Mouse (Mus musculus): ENCODE measurements around the gene Mdm2. TPM values are rescaled to one million over a fixed set of nuclear protein-coding genes. Genes with fewer than 3 reads are reported as not detected.
"Not testable (repeated sequence)": the region's sequence is repeated elsewhere in the genome, so short reads cannot be mapped to it uniquely, and the experiment has no call there.

Mdm2 gene
- total RNA-seq (2021): 10 to 100 TPM; 53.4 to 57.5 TPM

DNA sequence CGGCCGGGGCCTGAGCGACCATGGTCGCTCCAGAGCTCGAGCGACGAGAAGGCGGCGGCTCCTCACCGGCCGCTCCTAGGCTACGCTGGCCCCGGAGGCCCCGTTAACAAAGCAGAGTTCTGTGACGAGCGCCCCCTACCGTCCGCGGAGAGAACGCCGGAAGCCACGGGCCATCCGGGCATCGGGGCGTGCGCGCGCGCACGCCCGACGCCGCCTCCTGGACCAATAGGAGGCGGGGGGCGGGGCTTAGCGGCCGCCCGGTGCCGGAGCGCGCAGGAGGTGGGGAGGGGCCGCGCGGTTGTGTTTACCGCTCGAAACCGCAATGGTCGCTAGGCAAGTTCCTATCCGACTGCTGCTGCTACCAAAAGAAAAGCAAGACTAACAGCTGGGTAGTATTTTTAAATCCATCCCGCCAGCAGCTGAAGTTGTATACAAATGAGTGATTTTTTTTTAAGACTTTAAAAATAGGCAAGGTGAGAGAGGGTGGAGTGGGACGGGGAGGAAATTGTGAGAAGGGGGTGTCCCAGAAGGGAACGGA is at the start of gene Mdm2:
Mdm2 (minus strand) TSS at position 155 of the 538 bp plus-strand sequence.
- intact Hi-C loops (cut with DNase I): loop anchor here (2.0 kb wide), 1 partner anchor 34 kb away; no protein-coding TSS in a partner anchor

DNA sequence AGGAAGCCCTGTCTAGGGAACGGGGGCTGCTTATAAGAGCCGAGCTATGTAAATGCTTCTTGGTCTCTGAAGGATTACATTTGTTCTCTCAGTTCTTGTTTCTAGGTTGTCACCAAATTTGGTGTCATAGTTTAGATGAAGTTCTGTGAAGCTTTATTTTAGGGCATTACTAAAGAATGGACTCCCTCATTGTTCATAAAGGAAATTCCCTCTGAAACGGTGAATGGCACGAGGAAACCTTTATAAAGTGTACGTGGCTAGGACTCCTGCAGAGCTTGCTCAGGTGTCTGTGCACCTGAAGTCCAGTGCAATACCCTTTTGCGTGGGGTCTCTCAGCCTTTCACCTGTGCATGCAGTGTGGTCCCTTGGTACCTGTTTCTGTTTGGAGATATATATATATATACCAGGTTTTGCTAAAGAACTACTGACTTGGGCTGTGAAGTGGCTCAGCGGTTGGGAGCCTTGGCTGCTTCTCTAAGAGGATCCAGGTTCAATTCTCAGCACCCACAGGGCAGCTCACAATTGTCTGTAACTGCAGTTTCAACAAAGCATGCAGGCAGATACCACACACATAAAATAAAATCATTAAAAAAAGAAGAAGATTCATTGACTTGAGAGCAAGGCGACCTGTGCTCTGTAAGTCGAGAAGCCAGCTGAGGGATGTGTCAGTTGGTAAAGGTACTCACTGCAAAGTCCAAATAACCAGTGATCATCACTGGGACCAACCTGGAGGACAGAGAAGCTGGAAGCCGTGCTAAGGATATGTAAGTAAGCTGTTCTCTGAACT is 49.5 kb upstream of the Mdm2 start:
- intact Hi-C loops (cut with DNase I): no loop called here
- DNase-seq (ENCODE audit: low spot score in 2 of 2): no peak

More for the DNA sequence above, at the start of gene Mdm2:
- peak; percentile 96 to 97 for DNase-seq (ENCODE audit: low spot score in 2 of 2)

DNA sequence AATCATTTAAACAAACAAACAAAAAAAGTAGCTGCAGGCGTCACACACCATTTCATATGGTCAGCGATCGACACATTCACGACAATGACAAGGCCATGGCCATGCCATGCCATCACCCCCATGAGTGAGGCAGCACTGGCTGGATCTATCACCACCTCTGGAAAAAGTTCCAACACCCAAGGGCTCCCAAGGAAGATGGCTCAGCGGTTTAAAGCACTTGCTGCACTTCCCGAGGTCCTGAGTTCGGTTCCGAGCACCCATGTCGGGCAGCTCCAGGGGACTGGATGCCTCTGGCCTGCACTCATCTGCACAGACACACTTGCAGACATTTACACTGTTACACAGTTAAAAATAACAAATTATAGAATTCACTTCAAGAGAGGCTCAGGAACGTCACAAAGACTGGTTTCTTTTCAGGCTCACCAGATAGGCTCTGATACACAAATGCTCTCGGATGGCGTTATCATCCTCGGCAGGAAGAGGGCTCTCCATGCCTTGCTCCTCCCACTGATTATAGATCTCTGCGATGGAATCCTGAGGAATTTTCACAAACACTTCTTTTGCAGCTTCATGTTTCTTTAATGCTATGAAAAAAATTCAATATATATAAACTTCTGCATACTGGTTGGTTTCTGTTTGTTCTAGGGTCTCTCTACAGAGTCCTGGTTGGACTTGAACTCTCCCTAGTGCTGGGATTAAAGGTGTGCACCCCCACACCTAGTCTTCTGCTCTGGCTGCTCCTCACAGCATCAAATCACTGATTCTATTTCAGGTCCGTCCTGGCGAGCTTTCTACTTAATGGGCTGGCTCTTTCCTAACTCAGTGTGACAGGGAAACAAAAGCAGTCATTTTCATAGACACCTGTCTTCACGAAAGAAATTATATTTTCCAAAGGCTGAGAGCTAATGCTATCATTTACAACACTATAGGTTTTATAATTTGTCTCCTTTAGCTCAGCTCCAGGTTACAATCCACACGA is 48.5 kb upstream of the Mdm2 start:
- DNase-seq (ENCODE audit: low spot score in 2 of 2): no peak
- intact Hi-C loops (cut with DNase I): no loop called here

GRCm38 (mm10) chr10:117758344-117758743 is 47.8 kb upstream of the Mdm2 start:
- DNase-seq (ENCODE audit: low spot score in 2 of 2); intact Hi-C loops (cut with DNase I): not testable (repeated sequence)

DNA sequence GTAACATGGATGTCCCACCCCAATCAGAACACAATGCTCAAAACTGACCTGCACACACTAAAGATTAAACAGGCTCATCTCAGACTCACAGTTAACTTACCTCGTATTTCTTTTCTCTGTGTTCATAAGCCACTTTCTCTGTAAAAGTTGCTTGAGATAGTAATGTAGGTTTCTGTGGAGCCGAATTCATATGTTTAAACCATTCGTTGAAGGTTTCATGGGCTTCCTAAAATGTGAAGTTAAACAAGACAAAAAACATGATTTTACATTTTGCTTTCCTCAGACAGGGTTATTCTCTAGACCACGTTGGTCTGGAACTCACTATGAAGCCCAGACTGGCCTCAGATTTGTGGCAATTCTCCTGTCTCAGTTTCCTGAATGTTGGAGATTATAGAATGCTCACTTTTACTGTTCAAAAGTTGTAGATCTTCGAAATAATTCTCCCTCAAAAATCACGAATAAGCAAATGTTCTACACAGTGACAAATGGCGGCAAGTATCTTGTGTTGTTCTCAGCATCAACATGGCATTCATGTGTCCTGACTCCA is 47.3 kb upstream of the Mdm2 start:
- intact Hi-C loops (cut with DNase I): no loop called here

GRCm38 (mm10) chr10:117757259-117757658 is 46.7 kb upstream of the Mdm2 start:
- intact Hi-C loops (cut with DNase I): no loop called here
- DNase-seq (ENCODE audit: low spot score in 2 of 2): no peak

More for the DNA sequence above, 47.3 kb upstream of the Mdm2 start:
- no peak for DNase-seq (ENCODE audit: low spot score in 2 of 2)

DNA sequence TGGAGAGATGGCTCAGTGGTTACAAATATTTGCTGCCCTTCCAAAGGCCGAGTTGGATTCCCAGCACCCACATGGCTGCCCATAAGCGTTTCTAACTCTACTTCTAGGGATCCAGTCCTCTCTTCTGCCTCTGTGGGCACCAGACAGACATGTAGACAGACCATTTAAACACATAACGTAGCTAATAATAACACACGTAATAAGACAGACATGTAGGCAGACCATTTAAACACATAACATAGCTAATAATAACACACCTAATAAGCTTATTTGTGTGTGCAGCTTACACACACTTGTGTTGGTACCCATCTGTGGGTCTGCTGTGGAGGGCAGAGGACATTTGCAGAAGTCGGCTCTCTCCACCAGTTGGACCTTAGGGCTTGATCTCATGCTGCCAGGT is 46.2 kb upstream of the Mdm2 start:
- no peak for DNase-seq (ENCODE audit: low spot score in 2 of 2)
- intact Hi-C loops (cut with DNase I): no loop called here

GRCm38 (mm10) chr10:117755799-117756467 is 45.4 kb upstream of the Mdm2 start:
- DNase-seq (ENCODE audit: low spot score in 2 of 2): no peak
- intact Hi-C loops (cut with DNase I): no loop called here

- no peak for DNase-seq (ENCODE audit: low spot score in 2 of 2)
- intact Hi-C loops (cut with DNase I): no loop called here
Observed at GRCm38 (mm10) chr10:117755086-117755798, 44.7 kb upstream of the Mdm2 start.

- DNase-seq (ENCODE audit: low spot score in 2 of 2): no peak
- intact Hi-C loops (cut with DNase I): no loop called here
Observed at GRCm38 (mm10) chr10:117754609-117754940, 44.0 kb upstream of the Mdm2 start.

GRCm38 (mm10) chr10:117753711-117754608 is 43.4 kb upstream of the Mdm2 start:
- no peak for DNase-seq (ENCODE audit: low spot score in 2 of 2)
- intact Hi-C loops (cut with DNase I): no loop called here

DNA sequence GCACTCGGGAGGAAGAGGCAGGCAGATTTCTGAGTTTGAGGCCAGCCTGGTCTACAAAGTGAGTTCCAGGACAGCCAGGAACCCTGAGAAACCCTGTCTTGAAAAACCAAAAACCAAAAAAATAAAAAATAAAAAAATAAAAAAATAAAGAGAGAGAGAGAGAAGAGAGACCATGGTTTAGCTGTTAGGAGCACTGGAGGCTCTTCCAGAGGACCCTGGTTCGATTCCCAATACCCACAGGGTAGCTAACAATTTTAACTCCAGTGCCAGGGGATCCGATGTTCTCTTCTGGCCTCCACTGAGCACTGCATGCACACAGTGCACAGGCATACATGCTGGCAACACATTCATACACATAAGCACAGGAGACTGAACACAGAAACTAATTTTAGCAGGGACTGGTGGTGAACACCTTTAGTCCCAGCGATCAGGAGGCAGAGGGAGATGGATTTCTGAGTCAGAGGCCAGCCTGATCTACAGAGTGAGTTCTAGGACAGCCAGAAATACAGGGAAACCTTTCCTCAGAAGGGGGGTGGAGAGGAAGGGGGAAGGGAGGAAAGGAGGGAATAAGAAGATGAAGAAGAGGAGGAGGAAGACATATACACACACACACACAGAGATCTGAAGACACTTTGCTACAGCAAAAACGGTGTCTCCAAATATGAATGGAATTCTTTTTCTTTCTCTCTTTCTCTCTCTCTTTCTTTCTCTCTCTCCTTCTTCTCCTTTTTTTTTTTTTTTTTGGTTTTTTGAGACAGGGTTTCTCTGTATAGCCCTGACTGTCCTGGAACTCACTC is 42.5 kb upstream of the Mdm2 start:
- no peak for DNase-seq (ENCODE audit: low spot score in 2 of 2)
- intact Hi-C loops (cut with DNase I): no loop called here

DNA sequence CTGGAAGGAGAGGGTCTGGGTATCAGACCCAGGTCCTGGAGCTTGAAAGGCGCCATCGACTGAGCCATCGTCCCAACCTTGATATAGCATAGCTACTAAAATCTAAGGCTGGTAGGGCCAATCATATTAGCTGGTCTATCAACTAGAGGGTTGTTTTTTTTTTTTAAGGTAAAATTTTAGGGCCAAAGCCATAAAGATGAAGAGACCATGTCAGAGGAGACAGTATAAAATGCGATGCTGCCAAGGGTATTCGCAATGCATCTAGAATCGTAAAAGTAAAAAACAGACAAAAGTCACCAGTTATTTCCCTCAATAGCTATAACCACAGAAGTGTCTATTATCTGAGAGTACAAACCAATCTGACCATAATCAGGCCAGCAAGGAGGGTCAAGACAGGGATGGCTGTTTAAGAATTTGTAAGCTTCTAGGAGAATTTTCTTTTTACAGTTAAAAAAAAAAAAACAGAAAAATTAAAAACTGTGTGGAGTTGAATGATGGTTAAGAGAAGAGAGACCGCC is 41.8 kb upstream of the Mdm2 start:
- no peak for DNase-seq (ENCODE audit: low spot score in 2 of 2)
- intact Hi-C loops (cut with DNase I): no loop called here

- no peak for DNase-seq (ENCODE audit: low spot score in 2 of 2)
- intact Hi-C loops (cut with DNase I): no loop called here
Observed at GRCm38 (mm10) chr10:117751744-117752143, 41.2 kb upstream of the Mdm2 start.

DNA sequence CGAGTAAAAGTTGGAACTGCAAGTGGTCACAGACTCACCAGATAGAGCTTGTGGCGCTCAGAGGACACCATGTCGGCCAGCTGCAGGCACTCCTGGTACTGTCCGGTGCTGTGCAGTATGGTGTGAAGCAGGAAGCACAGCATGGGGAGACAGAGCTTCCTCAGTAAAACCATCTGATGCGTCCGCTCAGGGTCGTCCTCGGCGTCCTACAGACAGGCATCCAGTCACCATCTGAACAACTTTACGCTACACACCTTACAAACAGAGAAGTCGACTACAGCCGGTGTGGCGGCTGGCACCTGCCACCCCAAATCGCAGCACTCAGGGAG is 40.7 kb upstream of the Mdm2 start:
- no peak for DNase-seq (ENCODE audit: low spot score in 2 of 2)
- intact Hi-C loops (cut with DNase I): no loop called here

DNA sequence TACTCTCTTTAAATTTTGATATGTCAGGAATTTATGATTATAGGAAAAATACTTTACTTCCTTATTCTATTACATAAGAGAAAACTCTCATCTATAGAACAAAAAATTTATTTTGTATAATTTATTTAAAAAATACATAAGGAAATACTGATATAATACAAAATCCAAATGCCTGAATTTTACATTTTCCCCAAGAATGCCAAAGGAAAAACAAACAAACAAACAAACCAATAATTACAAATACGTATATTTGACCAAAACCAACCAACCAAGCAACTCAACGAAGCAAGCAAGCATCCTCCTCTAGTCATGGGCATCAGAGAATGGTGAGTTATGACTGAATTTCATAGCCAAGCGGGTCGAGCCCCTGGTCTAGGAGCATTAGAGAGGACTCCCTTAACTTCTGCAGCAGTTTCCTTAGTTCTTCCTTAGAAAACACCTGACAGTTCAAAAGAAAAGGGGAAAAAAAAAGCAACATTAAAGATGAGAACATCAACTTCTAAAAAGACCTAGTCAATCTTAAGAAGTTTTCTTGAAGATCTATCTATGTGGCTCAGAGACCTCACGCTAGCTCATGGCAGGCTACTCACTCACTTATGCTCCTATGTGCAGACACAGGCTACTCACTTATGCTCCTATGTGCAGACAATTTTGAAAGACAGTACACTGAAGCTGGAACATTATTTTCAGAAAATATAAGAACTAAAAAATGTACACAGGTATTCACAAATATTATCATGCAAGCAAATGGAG is 40.1 kb upstream of the Mdm2 start:
- intact Hi-C loops (cut with DNase I): no loop called here
- no peak for DNase-seq (ENCODE audit: low spot score in 2 of 2)

Measured in left cerebral cortex, postnatal 25 days (tissue).